Mouse (Mus musculus) c-Kit-positive CD71-positive TER-119-negative erythroid progenitor cells, embryonic 14.5 days (primary cell): ENCODE results near the gene Zscan4-ps3.
"Not testable (repeated sequence)": the region's sequence is repeated elsewhere in the genome, so short reads cannot be mapped to it uniquely, and the experiment has no call there.

Experiments used
- DNase-seq: peaks from one replicate; pipeline ENCODE4 v3.0.0-alpha.2; 2013; ENCODE audit warnings: low read depth

Zscan4-ps3 gene

GRCm38 (mm10) chr7:11609008-11609407 lies at the start of gene Zscan4-ps3:
Zscan4-ps3 (plus strand) TSS chr7:11609308.
- not testable (repeated sequence) for DNase-seq

- DNase-seq: not testable (repeated sequence)
These were observed 8.0 kb downstream of the Zscan4-ps3 start for GRCm38 (mm10) chr7:11617082-11617481.
